Mouse (Mus musculus) embryonic facial prominence, embryonic 12.5 days (tissue): ENCODE results near the gene Tekt5. TPM values are rescaled to one million over a fixed set of nuclear protein-coding genes. Genes with fewer than 3 reads are reported as not detected.

Experiments
- ATAC-seq: fragments of 200-750 bp; cut with Nextera tagmentation; 2 replicates; pipeline ENCODE4 v1.8.0; 2017; ENCODE audit not compliant: insufficient number of reproducible peaks, insufficient read depth, low FRiP score, low TSS enrichment
- H3K27ac ChIP-seq: fragments of 300-500 bp; sonication (generic); 2 replicates; pipeline ENCODE4 v1.5.1; 2016; ENCODE audit warnings: mild to moderate bottlenecking
- H3K27me3 ChIP-seq: fragments of 300-500 bp; sonication (generic); 2 replicates; pipeline ENCODE4 v1.6.1; 2016; ENCODE audit warnings: mild to moderate bottlenecking, moderate library complexity
- H3K36me3 ChIP-seq: fragments of 300-500 bp; sonication (generic); 2 replicates; pipeline ENCODE4 v1.6.1; 2016; ENCODE audit warnings: mild to moderate bottlenecking
- H3K4me1 ChIP-seq: fragments of 300-500 bp; sonication (generic); 2 replicates; pipeline ENCODE4 v1.6.1; 2016
- H3K4me2 ChIP-seq: fragments of 300-500 bp; sonication (generic); replicated peaks from 2 replicates; pipeline ENCODE4 v1.6.1; 2016; ENCODE audit warnings: mild to moderate bottlenecking, moderate library complexity
- H3K4me3 ChIP-seq: fragments of 300-500 bp; sonication (generic); 2 replicates; pipeline ENCODE4 v1.5.1; 2016; ENCODE audit warnings: mild to moderate bottlenecking
- H3K9ac ChIP-seq: fragments of 300-500 bp; sonication (generic); 2 replicates; pipeline ENCODE4 v1.6.1; 2016; ENCODE audit warnings: mild to moderate bottlenecking, moderate library complexity
- H3K9me3 ChIP-seq: fragments of 300-500 bp; sonication (generic); 2 replicates; pipeline ENCODE4 v1.6.1; 2016; ENCODE audit warnings: mild to moderate bottlenecking, moderate library complexity
- WGBS: fragments of 180-500 bp; shearing (Covaris S2); methylation state at CpG from one replicate; pipeline ENCODE4 v1.1.7; 2016; 5-methylcytosine and 5-hydroxymethylcytosine counted together
- polyA plus RNA-seq: library from polyadenylated mRNA; unstranded; fragments of >200 nt; fragmentation: Nextera tagmentation; extraction: Ambion mirVana; gene quantifications from 2 replicates; pipeline ENCODE4 v1.2.1, GENCODE M21; 2016

Gene Tekt5
- polyA plus RNA-seq, 1 experiment from 2014 or later, result not detected

- no peak overlapping the region for H3K27ac ChIP-seq
- ATAC-seq, result no peak
- H3K9ac ChIP-seq, result no peak overlapping the region
- 55% methylated on average over 9 of the region's 9 CpGs for WGBS
- H3K36me3 ChIP-seq, result no peaks in the 10 kb centered on the region
- H3K4me1 ChIP-seq, result no peaks in the 10 kb centered on the region
- no peak overlapping the region for H3K4me2 ChIP-seq
- no peaks in the 10 kb centered on the region for H3K9me3 ChIP-seq
- no peak overlapping the region for H3K4me3 ChIP-seq
- no peaks in the 10 kb centered on the region; the same call in 1 of the 2 replicates for H3K27me3 ChIP-seq
Measured at GRCm38 (mm10) chr16:10351050-10351636, 44.1 kb downstream of the Tekt5 start.

- WGBS, result 77% methylated on average over 10 of the region's 10 CpGs
- no peak overlapping the region for H3K9ac ChIP-seq
Measured at GRCm38 (mm10) chr16:10349876-10350275, 45.4 kb downstream of the Tekt5 start.

GRCm38 (mm10) chr16:10349436-10349835 lies 45.9 kb downstream of the Tekt5 start:
- Histone ChIP-seq H3K27ac (no peak overlapping the region), H3K4me3 (no peak overlapping the region), H3K9ac (no peak overlapping the region), H3K36me3 (no peaks in the 10 kb centered on the region), H3K4me2 (no peak overlapping the region), H3K4me1 (no peaks in the 10 kb centered on the region), H3K9me3 (no peaks in the 10 kb centered on the region), H3K27me3 (no peaks in the 10 kb centered on the region; the same call in 1 of the 2 replicates)
- WGBS, result 63% methylated on average over 5 of the region's 5 CpGs
- ATAC-seq, result no peak

More at GRCm38 (mm10) chr16:10349876-10350275, 45.4 kb downstream of the Tekt5 start:
- Histone ChIP-seq H3K4me1 (no peaks in the 10 kb centered on the region), H3K4me3 (no peak overlapping the region), H3K27ac (no peak overlapping the region), H3K9me3 (no peaks in the 10 kb centered on the region), H3K4me2 (no peak overlapping the region), H3K27me3 (no peaks in the 10 kb centered on the region; the same call in 1 of the 2 replicates), H3K36me3 (no peaks in the 10 kb centered on the region)
- no peak for ATAC-seq

- Histone ChIP-seq H3K9ac (no peak overlapping the region), H3K4me2 (no peak overlapping the region), H3K36me3 (no peaks in the 10 kb centered on the region), H3K27ac (no peak overlapping the region), H3K27me3 (no peaks in the 10 kb centered on the region; the same call in 1 of the 2 replicates), H3K4me3 (no peak overlapping the region), H3K4me1 (no peaks in the 10 kb centered on the region), H3K9me3 (no peaks in the 10 kb centered on the region)
- WGBS, result 85% methylated on average over 7 of the region's 7 CpGs
- no peak for ATAC-seq
Measured at GRCm38 (mm10) chr16:10347551-10347950, 47.7 kb downstream of the Tekt5 start.

GRCm38 (mm10) chr16:10341110-10341509 lies 54.2 kb downstream of the Tekt5 start:
- Histone ChIP-seq H3K9ac (no peak overlapping the region), H3K36me3 (no peaks in the 10 kb centered on the region), H3K27me3 (no peaks in the 10 kb centered on the region), H3K4me3 (no peak overlapping the region), H3K9me3 (no peaks in the 10 kb centered on the region), H3K27ac (no peak overlapping the region), H3K4me2 (no peak overlapping the region), H3K4me1 (no peaks in the 10 kb centered on the region)
- WGBS, result 67% methylated on average over 4 of the region's 4 CpGs
- ATAC-seq, result no peak

GRCm38 (mm10) chr16:10339930-10340329 lies 55.4 kb downstream of the Tekt5 start:
- Histone ChIP-seq H3K9me3 (no peaks in the 10 kb centered on the region), H3K4me1 (no peaks in the 10 kb centered on the region), H3K4me3 (no peak overlapping the region), H3K27me3 (no peaks in the 10 kb centered on the region), H3K4me2 (no peak overlapping the region), H3K36me3 (no peaks in the 10 kb centered on the region), H3K9ac (no peak overlapping the region), H3K27ac (no peak overlapping the region)
- 91% methylated on average over 10 of the region's 10 CpGs for WGBS
- ATAC-seq, result no peak

GRCm38 (mm10) chr16:10338601-10339000 lies 56.7 kb downstream of the Tekt5 start:
- H3K4me2 ChIP-seq, result no peak overlapping the region
- H3K9ac ChIP-seq, result no peak overlapping the region
- H3K4me3 ChIP-seq, result no peak overlapping the region
- no peaks in the 10 kb centered on the region for H3K9me3 ChIP-seq
- H3K4me1 ChIP-seq, result no peaks in the 10 kb centered on the region
- H3K27me3 ChIP-seq, result no peaks in the 10 kb centered on the region
- ATAC-seq, result no peak
- 90% methylated on average over 5 of the region's 5 CpGs for WGBS
- H3K27ac ChIP-seq, result no peak overlapping the region
- no peaks in the 10 kb centered on the region for H3K36me3 ChIP-seq

- ATAC-seq, result no peak
- no peaks in the 10 kb centered on the region for H3K36me3 ChIP-seq
- no peak overlapping the region for H3K9ac ChIP-seq
- WGBS, result 75% methylated on average over 13 of the region's 13 CpGs
- H3K9me3 ChIP-seq, result no peaks in the 10 kb centered on the region
- H3K4me3 ChIP-seq, result no peak overlapping the region
- H3K4me2 ChIP-seq, result no peak overlapping the region
- H3K4me1 ChIP-seq, result no peaks in the 10 kb centered on the region
- no peak overlapping the region for H3K27ac ChIP-seq
- H3K27me3 ChIP-seq, result no peaks in the 10 kb centered on the region
Measured at GRCm38 (mm10) chr16:10337422-10338197, 57.7 kb downstream of the Tekt5 start.

GRCm38 (mm10) chr16:10336454-10337421 lies 58.6 kb downstream of the Tekt5 start:
- H3K27me3 ChIP-seq, result no peaks in the 10 kb centered on the region
- no peak overlapping the region for H3K9ac ChIP-seq
- H3K36me3 ChIP-seq, result no peaks in the 10 kb centered on the region
- H3K4me1 ChIP-seq, result no peaks in the 10 kb centered on the region
- no peak overlapping the region for H3K27ac ChIP-seq
- H3K9me3 ChIP-seq, result no peaks in the 10 kb centered on the region
- WGBS, result 90% methylated on average over 19 of the region's 19 CpGs
- H3K4me2 ChIP-seq, result no peak overlapping the region
- H3K4me3 ChIP-seq, result no peak overlapping the region
- ATAC-seq, result no peak

GRCm38 (mm10) chr16:10335953-10336352 lies 59.3 kb downstream of the Tekt5 start:
- 86% methylated on average over 2 of the region's 2 CpGs for WGBS
- no peaks in the 10 kb centered on the region for H3K36me3 ChIP-seq
- H3K9me3 ChIP-seq, result no peaks in the 10 kb centered on the region
- no peaks in the 10 kb centered on the region for H3K4me1 ChIP-seq
- H3K4me2 ChIP-seq, result no peak overlapping the region
- H3K4me3 ChIP-seq, result no peak overlapping the region
- no peak for ATAC-seq
- no peak overlapping the region for H3K9ac ChIP-seq
- H3K27me3 ChIP-seq, result no peaks in the 10 kb centered on the region
- no peak overlapping the region for H3K27ac ChIP-seq

GRCm38 (mm10) chr16:10332732-10333131 lies 62.6 kb downstream of the Tekt5 start:
- WGBS, result 51% methylated on average over 7 of the region's 7 CpGs
- H3K27me3 ChIP-seq, result no peaks in the 10 kb centered on the region
- no peaks in the 10 kb centered on the region for H3K36me3 ChIP-seq
- H3K9me3 ChIP-seq, result no peaks in the 10 kb centered on the region
- H3K4me1 ChIP-seq, result no peaks in the 10 kb centered on the region
- no peak overlapping the region for H3K4me3 ChIP-seq
- no peak overlapping the region for H3K27ac ChIP-seq
- H3K9ac ChIP-seq, result no peak overlapping the region
- no peak for ATAC-seq
- no peak overlapping the region for H3K4me2 ChIP-seq
